Mouse (Mus musculus) lung, embryonic 14.5 days (tissue): ENCODE data around the gene Ankrd11. TPM values are rescaled to one million over a fixed set of nuclear protein-coding genes. Genes with fewer than 3 reads are reported as not detected.

Source experiments
- ATAC-seq: fragments of 200-750 bp; cut with Nextera tagmentation; 2 replicates; pipeline ENCODE4 v1.8.0; 2017; ENCODE audit warnings: mild to moderate bottlenecking, moderate TSS enrichment, moderate library complexity; ENCODE audit not compliant: insufficient read depth
- DNase-seq: peaks from one replicate; pipeline ENCODE4 v3.0.0-alpha.2; 2015
- H3K27ac ChIP-seq: fragments of 300-500 bp; sonication (generic); 2 replicates; pipeline ENCODE4 v1.5.1; 2014; ENCODE audit warnings: low read depth, mild to moderate bottlenecking, moderate library complexity
- H3K27me3 ChIP-seq: fragments of 300-500 bp; sonication (generic); 2 replicates; pipeline ENCODE4 v1.6.1; 2014; ENCODE audit warnings: low read length, control low read depth; ENCODE audit not compliant: insufficient read depth
- H3K36me3 ChIP-seq: fragments of 300-500 bp; sonication (generic); 2 replicates; pipeline ENCODE4 v1.6.1; 2014; ENCODE audit warnings: control low read depth; ENCODE audit not compliant: insufficient read depth
- H3K4me1 ChIP-seq: fragments of 300-500 bp; sonication (generic); 2 replicates; pipeline ENCODE4 v1.6.1; 2014; ENCODE audit warnings: antibody characterized with exemption, control low read depth; ENCODE audit not compliant: insufficient read depth
- H3K4me2 ChIP-seq: fragments of 300-500 bp; sonication (generic); 2 replicates; pipeline ENCODE4 v1.6.1; 2014; ENCODE audit warnings: mild to moderate bottlenecking
- H3K4me3 ChIP-seq: fragments of 300-500 bp; sonication (generic); 2 replicates; pipeline ENCODE4 v1.5.1; 2014; ENCODE audit warnings: low read depth, low read length
- H3K9ac ChIP-seq: fragments of 300-500 bp; sonication (generic); 2 replicates; pipeline ENCODE4 v1.6.1; 2014
- H3K9me3 ChIP-seq: fragments of 300-500 bp; sonication (generic); 2 replicates; pipeline ENCODE4 v1.6.1; 2016; ENCODE audit warnings: low read depth, low read length, control low read depth
- CTCF ChIP-seq: IDR thresholded peaks from 2 replicates; pipeline ENCODE4 v1.5.1; 2016; ENCODE audit warnings: antibody characterized with exemption, low read depth
- WGBS: fragments of 180-500 bp; shearing (Covaris S2); extraction: QIAGEN DNeasy Blood & Tissue Kit; methylation state at CpG from one replicate; pipeline ENCODE4 v1.1.7; 2014; 5-methylcytosine and 5-hydroxymethylcytosine counted together
- polyA plus RNA-seq: library from polyadenylated mRNA; unstranded; fragments of >200 nt; fragmentation: Nextera tagmentation; extraction: Ambion mirVana; gene quantifications from 2 replicates; pipeline ENCODE4 v1.2.1, GENCODE M21; 2014

Ankrd11 gene
- polyA plus RNA-seq, 1 experiment from 2014 or later, result 94.6 TPM

DNA sequence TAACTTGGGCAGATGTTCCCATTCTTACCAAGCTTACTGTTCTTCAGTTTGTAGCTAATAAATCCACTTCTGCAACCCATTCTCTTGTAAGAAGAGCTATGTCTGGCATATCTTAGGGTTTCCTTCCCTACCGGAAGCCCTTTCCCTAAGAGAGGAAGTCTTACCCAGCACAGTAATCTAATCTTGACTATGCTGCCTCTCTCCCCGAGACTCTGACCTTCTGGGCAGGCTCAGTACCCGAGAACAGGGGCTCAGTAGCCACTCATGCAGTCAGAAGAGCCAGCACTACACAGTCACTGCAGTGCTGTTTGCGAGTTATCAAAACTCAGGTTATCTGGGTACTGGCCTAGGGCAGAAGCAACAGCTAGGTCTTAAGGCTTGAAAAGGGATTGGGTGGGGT, 144.1 kb downstream of the Ankrd11 start:
- 83% methylated on average over 4 of the region's 4 CpGs for WGBS
- DNase-seq (no peak), ATAC-seq (no peak)
- Histone ChIP-seq H3K27ac (no peak overlapping the region), H3K27me3 (no peaks in the 10 kb centered on the region), H3K4me2 (no peak overlapping the region), H3K4me3 (no peak overlapping the region), H3K9me3 (no peaks in the 10 kb centered on the region), H3K9ac (no peak overlapping the region), H3K36me3 (peaks cover 77% of the 10 kb centered on the region), H3K4me1 (no peaks in the 10 kb centered on the region)
- TF ChIP-seq CTCF, result no peak

- no peak for ATAC-seq
- Histone ChIP-seq H3K9me3 (no peaks in the 10 kb centered on the region), H3K4me2 (no peak overlapping the region), H3K9ac (no peak overlapping the region), H3K4me1 (no peaks in the 10 kb centered on the region), H3K27me3 (no peaks in the 10 kb centered on the region), H3K27ac (no peak overlapping the region), H3K4me3 (no peak overlapping the region), H3K36me3 (peaks cover 85% of the 10 kb centered on the region)
- 91% methylated on average over 8 of the region's 8 CpGs for WGBS
- no peak for DNase-seq
- TF ChIP-seq CTCF, result no peak
Observed at GRCm38 (mm10) chr8:122897200-122897599, 144.9 kb downstream of the Ankrd11 start.

DNA sequence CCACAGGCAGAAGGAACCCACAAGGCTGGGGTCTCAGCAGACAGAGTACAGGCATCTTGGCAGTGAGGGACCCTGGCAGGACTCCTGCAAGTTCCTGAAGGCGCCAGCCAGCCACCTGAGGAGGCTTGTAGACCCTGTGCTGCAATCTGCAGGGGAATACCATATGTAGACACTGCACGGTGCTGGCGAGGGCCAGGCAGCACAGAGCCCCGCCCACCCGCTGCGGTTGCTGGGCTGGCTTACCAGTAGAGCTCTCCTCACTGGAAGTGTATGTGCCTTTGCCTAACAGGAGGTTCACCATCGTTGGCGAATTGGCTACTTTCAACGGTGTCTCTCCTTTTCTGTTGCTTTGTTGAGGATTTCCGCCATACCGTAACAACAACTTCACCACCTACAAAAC, 145.8 kb downstream of the Ankrd11 start:
- no peak overlapping the region for H3K9ac ChIP-seq
- ATAC-seq (no peak), DNase-seq (no peak)
- H3K27ac ChIP-seq, result no peak overlapping the region
- no peak for TF ChIP-seq CTCF
- no peak overlapping the region for H3K4me2 ChIP-seq
- H3K27me3 ChIP-seq, result no peaks in the 10 kb centered on the region
- no peaks in the 10 kb centered on the region for H3K4me1 ChIP-seq
- H3K4me3 ChIP-seq, result no peak overlapping the region
- 93% methylated on average over 11 of the region's 11 CpGs for WGBS
- H3K36me3 ChIP-seq, result peaks cover 91% of the 10 kb centered on the region
- H3K9me3 ChIP-seq, result no peaks in the 10 kb centered on the region

DNA sequence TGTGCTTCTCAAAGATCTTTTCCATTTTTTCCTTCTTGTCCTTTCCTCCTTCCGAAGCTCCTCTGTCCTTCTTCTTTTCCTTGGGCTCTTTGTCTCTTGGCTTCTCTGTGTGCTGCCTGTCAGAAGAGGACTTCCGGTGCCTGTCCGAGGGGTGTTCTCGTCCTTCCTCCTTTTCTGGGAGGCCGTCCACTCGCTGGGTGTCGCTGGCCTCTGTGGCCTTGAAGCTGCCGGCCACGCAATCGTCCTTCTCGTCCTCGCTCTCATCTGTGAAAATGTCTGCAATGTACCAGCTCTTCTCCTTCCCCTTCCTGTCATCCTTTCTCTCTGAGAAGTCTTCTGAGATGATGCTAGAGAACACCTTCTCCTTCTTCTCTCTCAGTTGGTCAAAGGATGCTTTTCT, 148.6 kb downstream of the Ankrd11 start:
- no peak for TF ChIP-seq CTCF
- 86% methylated on average over 12 of the region's 12 CpGs for WGBS

DNA sequence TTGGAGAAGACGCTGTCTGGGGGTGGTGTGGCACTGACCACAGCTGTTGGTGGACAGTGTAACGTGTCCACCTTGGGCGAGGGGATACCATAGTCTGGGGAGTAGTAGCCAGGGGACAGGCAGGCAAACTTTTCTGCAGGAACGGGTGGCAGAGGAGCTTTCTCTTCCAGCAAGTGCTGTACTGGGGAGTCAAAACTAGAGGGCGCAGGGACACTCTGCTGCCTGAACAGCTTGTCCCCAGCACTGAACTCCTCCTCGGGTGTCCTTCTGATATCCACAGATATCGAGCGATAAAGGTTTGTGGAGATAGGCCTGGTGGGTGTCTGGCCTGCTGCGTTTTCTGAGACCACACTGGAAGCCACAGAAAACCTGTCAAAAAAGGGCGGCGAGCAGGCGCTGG, 150.6 kb downstream of the Ankrd11 start:
- DNase-seq (no peak), ATAC-seq (no peak)
- TF ChIP-seq CTCF, result no peak
- no peaks in the 10 kb centered on the region for H3K4me1 ChIP-seq
- H3K4me3 ChIP-seq, result no peak overlapping the region
- peaks cover 97% of the 10 kb centered on the region for H3K36me3 ChIP-seq
- H3K9me3 ChIP-seq, result no peaks in the 10 kb centered on the region
- no peaks in the 10 kb centered on the region for H3K27me3 ChIP-seq
- WGBS, result 80% methylated on average over 12 of the region's 12 CpGs
- no peak overlapping the region for H3K4me2 ChIP-seq
- no peak overlapping the region for H3K27ac ChIP-seq
- no peak overlapping the region for H3K9ac ChIP-seq

More for the DNA sequence above, 148.6 kb downstream of the Ankrd11 start:
- DNase-seq (no peak), ATAC-seq (no peak)
- H3K9me3 ChIP-seq, result no peaks in the 10 kb centered on the region
- H3K36me3 ChIP-seq, result peaks cover 97% of the 10 kb centered on the region
- H3K9ac ChIP-seq, result no peak overlapping the region
- H3K27ac ChIP-seq, result no peak overlapping the region
- no peaks in the 10 kb centered on the region for H3K27me3 ChIP-seq
- no peaks in the 10 kb centered on the region for H3K4me1 ChIP-seq
- H3K4me3 ChIP-seq, result no peak overlapping the region
- H3K4me2 ChIP-seq, result no peak overlapping the region

- DNase-seq (no peak), ATAC-seq (no peak)
- Histone ChIP-seq H3K4me2 (no peak overlapping the region), H3K9me3 (no peaks in the 10 kb centered on the region), H3K9ac (no peak overlapping the region), H3K27me3 (no peaks in the 10 kb centered on the region), H3K4me3 (no peak overlapping the region), H3K4me1 (no peaks in the 10 kb centered on the region), H3K27ac (no peak overlapping the region), H3K36me3 (peaks cover 73% of the 10 kb centered on the region)
- no peak for TF ChIP-seq CTCF
- WGBS, result 82% methylated on average over 10 of the region's 10 CpGs
Observed at GRCm38 (mm10) chr8:122883671-122884070, 158.4 kb downstream of the Ankrd11 start.

GRCm38 (mm10) chr8:122880302-122880701, 161.8 kb downstream of the Ankrd11 start:
- DNase-seq (no peak), ATAC-seq (no peak)
- peaks cover 41% of the 10 kb centered on the region for H3K36me3 ChIP-seq
- no peaks in the 10 kb centered on the region for H3K9me3 ChIP-seq
- H3K27me3 ChIP-seq, result no peaks in the 10 kb centered on the region
- H3K4me3 ChIP-seq, result no peak overlapping the region
- no peak overlapping the region for H3K27ac ChIP-seq
- TF ChIP-seq CTCF, result no peak
- 33% methylated on average over 3 of the region's 3 CpGs for WGBS
- no peak overlapping the region for H3K4me2 ChIP-seq
- no peaks in the 10 kb centered on the region for H3K4me1 ChIP-seq
- no peak overlapping the region for H3K9ac ChIP-seq

- peaks cover 21% of the 10 kb centered on the region for H3K36me3 ChIP-seq
- no peaks in the 10 kb centered on the region for H3K27me3 ChIP-seq
- no peak overlapping the region for H3K27ac ChIP-seq
- H3K4me2 ChIP-seq, result no peak overlapping the region
- H3K9ac ChIP-seq, result no peak overlapping the region
- ATAC-seq, result no peak
- no peak for TF ChIP-seq CTCF
- WGBS, result 89% methylated on average over 3 of the region's 3 CpGs
- no peak overlapping the region for H3K4me3 ChIP-seq
- no peak for DNase-seq
- no peaks in the 10 kb centered on the region for H3K4me1 ChIP-seq
- no peaks in the 10 kb centered on the region for H3K9me3 ChIP-seq
Observed at GRCm38 (mm10) chr8:122878231-122878630, 163.8 kb downstream of the Ankrd11 start.
